Mouse (Mus musculus) liver, embryonic 14.5 days (tissue): Measurements from ENCODE around the gene Rspo1.

ENCODE experiments used
- CTCF ChIP-seq: IDR thresholded peaks from 2 replicates; pipeline ENCODE4 v1.5.1; 2016; ENCODE audit warnings: antibody characterized with exemption, low read depth, control low read depth
- EP300 ChIP-seq: IDR thresholded peaks from 2 replicates; pipeline ENCODE4 v1.6.1; 2016; ENCODE audit warnings: antibody characterized with exemption, low read depth

DNA sequence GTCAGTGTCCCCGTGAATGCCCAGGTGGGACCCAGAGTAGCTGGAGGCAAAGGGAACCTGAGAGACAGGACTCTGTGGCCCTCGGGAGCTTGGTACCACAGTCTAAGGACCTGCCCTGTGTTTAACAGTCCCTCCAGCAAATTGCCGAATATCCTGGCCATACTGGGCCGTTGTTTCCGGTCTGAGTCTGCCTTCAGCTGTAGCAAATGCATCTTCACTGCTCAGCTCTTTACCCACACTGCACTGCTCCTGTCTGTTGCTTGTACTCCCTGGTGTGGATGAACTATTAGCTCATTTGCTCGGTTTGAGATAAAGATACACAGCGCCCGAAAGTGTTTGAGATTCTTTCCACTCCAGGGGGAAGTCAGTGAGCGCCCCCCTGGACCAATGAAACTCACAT, 2.2 kb downstream of the Rspo1 start:
- no peak for TF ChIP-seq CTCF
- TF ChIP-seq EP300: no peak
